Mouse (Mus musculus) intestine, embryonic 14.5 days (tissue): ENCODE data around the gene Slfnl1. TPM values are rescaled to one million over a fixed set of nuclear protein-coding genes. Genes with fewer than 3 reads are reported as not detected.
A peak's percentile ranks its signal among the peaks of the same experiment; 100 is the strongest.

Source experiments
- ATAC-seq: fragments of 200-750 bp; cut with Nextera tagmentation; replicated peaks from 2 replicates; pipeline ENCODE4 v1.8.0; 2017; ENCODE audit warnings: low read depth, moderate number of reproducible peaks, moderate TSS enrichment, moderate library complexity; ENCODE audit not compliant: low FRiP score, low TSS enrichment
- DNase-seq: peaks from one replicate; pipeline ENCODE4 v3.0.0-alpha.2; 2018; ENCODE audit warnings: low spot score
- H3K27ac ChIP-seq: fragments of 300-500 bp; sonication (generic); 2 replicates; pipeline ENCODE4 v1.5.1; 2014; ENCODE audit warnings: low read depth, mild to moderate bottlenecking, control low read depth
- H3K27me3 ChIP-seq: fragments of 300-500 bp; sonication (generic); replicated peaks from 2 replicates; pipeline ENCODE4 v1.6.1; 2014; ENCODE audit warnings: low read length, control low read depth; ENCODE audit not compliant: control insufficient read depth, insufficient read depth
- H3K36me3 ChIP-seq: fragments of 300-500 bp; sonication (generic); 2 replicates; pipeline ENCODE4 v1.6.1; 2014; ENCODE audit warnings: low read length, control low read depth; ENCODE audit not compliant: control insufficient read depth, insufficient read depth
- H3K4me1 ChIP-seq: fragments of 300-500 bp; sonication (generic); replicated peaks from 2 replicates; pipeline ENCODE4 v1.6.1; 2014; ENCODE audit warnings: low read length, control low read depth, mixed read lengths; ENCODE audit not compliant: control insufficient read depth, insufficient read depth
- H3K4me2 ChIP-seq: fragments of 300-500 bp; sonication (generic); 2 replicates; pipeline ENCODE4 v1.6.1; 2014; ENCODE audit warnings: low read length
- H3K4me3 ChIP-seq: fragments of 300-500 bp; sonication (generic); 2 replicates; pipeline ENCODE4 v1.5.1; 2014; ENCODE audit warnings: low read depth, low read length, control low read depth, mixed read lengths
- H3K9ac ChIP-seq: fragments of 300-500 bp; sonication (generic); 2 replicates; pipeline ENCODE4 v1.6.1; 2014; ENCODE audit warnings: mild to moderate bottlenecking, low read length
- H3K9me3 ChIP-seq: fragments of 300-500 bp; sonication (generic); 2 replicates; pipeline ENCODE4 v1.6.1; 2016; ENCODE audit warnings: low read length, control low read depth; ENCODE audit not compliant: control insufficient read depth
- WGBS: fragments of 180-500 bp; shearing (Covaris S2); extraction: QIAGEN DNeasy Blood & Tissue Kit; methylation state at CpG from one replicate; pipeline ENCODE4 v1.1.7; 2014; 5-methylcytosine and 5-hydroxymethylcytosine counted together
- polyA plus RNA-seq: library from polyadenylated mRNA; unstranded; fragments of >200 nt; fragmentation: Nextera tagmentation; extraction: Ambion mirVana; gene quantifications from 2 replicates; pipeline ENCODE4 v1.2.1, GENCODE M21; 2014

Slfnl1 gene
- polyA plus RNA-seq, 1 experiment from 2014 or later = not detected

DNA sequence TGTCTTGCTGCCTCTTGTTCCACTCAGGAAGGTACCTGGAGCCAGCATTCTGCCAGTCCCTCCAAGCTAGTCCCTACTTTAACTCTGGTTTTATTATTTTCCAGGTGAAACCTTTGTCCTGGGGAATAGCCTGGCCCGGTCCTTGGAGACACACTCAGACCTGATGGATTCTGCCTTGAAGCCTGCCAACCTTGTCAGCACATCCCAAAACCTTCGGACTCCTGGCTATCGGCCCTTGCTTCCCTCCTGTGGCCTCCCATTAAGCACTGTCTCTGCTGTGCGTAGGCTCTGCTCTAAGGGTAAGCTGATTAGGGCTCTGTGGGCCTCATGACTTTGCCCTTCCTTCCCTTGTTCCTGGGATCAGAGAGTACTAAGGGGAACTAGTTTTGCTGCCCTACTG is 9.7 kb upstream of the Slfnl1 start:
- Histone ChIP-seq H3K4me3 (no peak overlapping the region), H3K4me2 (no peak overlapping the region), H3K27ac (no peak overlapping the region), H3K9me3 (no peaks in the 10 kb centered on the region), H3K36me3 (peaks cover 82% of the 10 kb centered on the region), H3K9ac (no peak overlapping the region), H3K27me3 (no peaks in the 10 kb centered on the region), H3K4me1 (no peaks in the 10 kb centered on the region)
- DNase-seq (no peak), ATAC-seq (no peak)
- 89% methylated on average over 4 of the region's 4 CpGs for WGBS

DNA sequence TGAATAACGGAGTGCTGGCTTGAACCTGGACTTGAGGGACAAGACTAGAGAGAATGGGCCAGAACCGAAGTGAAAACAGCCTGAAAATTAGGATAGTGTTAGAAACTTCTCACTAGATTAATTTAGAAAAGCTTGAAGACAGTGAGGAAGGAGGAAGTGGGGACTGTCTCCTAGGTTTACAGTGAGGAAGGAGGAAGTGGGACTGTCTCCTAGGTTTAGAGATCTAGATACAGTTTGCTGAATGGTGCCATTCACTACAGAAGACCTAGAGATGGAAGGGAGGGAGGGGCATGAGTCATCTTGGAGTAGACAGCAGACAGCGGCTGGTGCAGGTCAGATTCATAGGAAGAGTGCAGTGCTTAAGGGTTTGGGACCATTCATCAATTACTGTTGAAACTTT is 8.9 kb upstream of the Slfnl1 start:
- Histone ChIP-seq H3K36me3 (peaks cover 79% of the 10 kb centered on the region), H3K9me3 (no peaks in the 10 kb centered on the region), H3K27me3 (no peaks in the 10 kb centered on the region), H3K4me3 (no peak overlapping the region), H3K4me1 (no peaks in the 10 kb centered on the region), H3K27ac (no peak overlapping the region), H3K9ac (no peak overlapping the region), H3K4me2 (no peak overlapping the region)
- WGBS = 92% methylated on average over 3 of the region's 3 CpGs
- no peak for DNase-seq
- ATAC-seq = no peak

DNA sequence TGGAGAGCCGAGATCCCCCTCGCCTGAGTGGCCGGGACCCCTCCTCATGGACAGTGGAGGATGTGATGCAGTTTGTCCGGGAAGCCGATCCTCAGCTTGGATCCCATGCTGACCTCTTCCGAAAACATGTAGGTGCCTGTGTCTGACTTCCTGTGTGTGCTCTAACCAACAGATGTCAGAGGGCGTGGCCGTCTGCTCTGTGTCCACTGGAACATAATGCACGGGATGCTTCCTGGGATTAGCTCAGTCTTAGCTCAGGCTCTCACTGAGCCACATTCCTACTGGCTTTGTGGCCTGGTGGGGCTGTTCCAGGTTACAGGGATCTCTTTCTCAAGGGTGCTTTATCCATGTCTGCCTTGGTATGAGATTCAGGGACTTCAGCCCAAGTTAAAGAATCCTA is 3.9 kb upstream of the Slfnl1 start:
- Histone ChIP-seq H3K9ac (no peak overlapping the region), H3K4me2 (no peak overlapping the region), H3K36me3 (peaks cover 74% of the 10 kb centered on the region), H3K4me3 (no peak overlapping the region), H3K4me1 (no peaks in the 10 kb centered on the region), H3K9me3 (no peaks in the 10 kb centered on the region), H3K27ac (no peak overlapping the region), H3K27me3 (no peaks in the 10 kb centered on the region)
- no peak for DNase-seq
- 80% methylated on average over 9 of the region's 9 CpGs for WGBS
- no peak for ATAC-seq

DNA sequence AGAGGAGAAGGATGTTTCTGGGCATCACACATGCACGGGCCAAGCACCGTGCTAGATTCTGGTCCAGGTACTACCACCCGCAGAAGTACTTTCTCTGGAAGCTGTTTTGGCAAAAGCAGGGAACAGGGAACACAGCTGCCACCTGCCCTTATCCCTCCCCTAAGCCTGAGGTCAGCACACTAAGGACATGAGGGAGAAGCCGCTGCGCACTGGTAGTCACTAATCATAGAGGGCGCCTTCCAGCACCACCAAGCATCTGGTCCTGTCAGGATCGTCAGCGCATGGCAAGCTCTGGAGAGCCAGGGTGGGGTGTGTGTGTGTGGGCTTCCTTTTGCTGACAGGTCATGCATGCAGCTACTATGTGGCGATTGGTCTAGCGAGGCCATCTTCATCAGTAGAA is 6.6 kb downstream of the Slfnl1 start:
- no peaks in the 10 kb centered on the region for H3K27me3 ChIP-seq
- peaks cover 53% of the 10 kb centered on the region for H3K36me3 ChIP-seq
- DNase-seq (no peak), ATAC-seq (no peak)
- H3K9ac ChIP-seq = no peak overlapping the region
- H3K4me3 ChIP-seq = no peak overlapping the region
- no peaks in the 10 kb centered on the region for H3K9me3 ChIP-seq
- WGBS = 96% methylated on average over 10 of the region's 10 CpGs
- H3K4me2 ChIP-seq = no peak overlapping the region
- H3K27ac ChIP-seq = no peak overlapping the region
- H3K4me1 ChIP-seq = no peaks in the 10 kb centered on the region

DNA sequence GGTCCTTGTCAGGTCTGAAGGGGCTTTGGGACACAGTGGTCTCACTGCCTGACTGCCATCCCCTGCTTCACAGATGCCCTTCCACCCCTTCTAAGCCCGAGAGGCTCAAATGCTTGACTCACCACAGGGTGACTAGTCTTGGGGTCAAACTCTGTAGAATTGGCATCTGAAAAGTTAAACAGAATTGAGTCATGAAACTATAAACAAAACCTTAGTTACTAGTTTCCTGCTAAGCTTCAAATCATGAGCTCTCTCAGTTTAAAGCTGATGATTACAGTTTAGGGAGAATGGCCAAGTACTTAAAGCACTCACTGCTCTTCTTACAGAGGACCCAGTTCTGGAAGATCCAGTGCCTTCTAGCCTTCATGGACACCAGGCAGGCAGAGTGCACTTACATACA is 12.9 kb downstream of the Slfnl1 start:
- Histone ChIP-seq H3K4me2 (no peak overlapping the region), H3K4me1 (no peaks in the 10 kb centered on the region), H3K9me3 (no peaks in the 10 kb centered on the region), H3K4me3 (no peak overlapping the region), H3K9ac (no peak overlapping the region), H3K27me3 (no peaks in the 10 kb centered on the region), H3K27ac (no peak overlapping the region), H3K36me3 (peaks cover 98% of the 10 kb centered on the region)
- 82% methylated on average over 1 of the region's 1 CpGs for WGBS
- no peak for DNase-seq
- no peak for ATAC-seq

DNA sequence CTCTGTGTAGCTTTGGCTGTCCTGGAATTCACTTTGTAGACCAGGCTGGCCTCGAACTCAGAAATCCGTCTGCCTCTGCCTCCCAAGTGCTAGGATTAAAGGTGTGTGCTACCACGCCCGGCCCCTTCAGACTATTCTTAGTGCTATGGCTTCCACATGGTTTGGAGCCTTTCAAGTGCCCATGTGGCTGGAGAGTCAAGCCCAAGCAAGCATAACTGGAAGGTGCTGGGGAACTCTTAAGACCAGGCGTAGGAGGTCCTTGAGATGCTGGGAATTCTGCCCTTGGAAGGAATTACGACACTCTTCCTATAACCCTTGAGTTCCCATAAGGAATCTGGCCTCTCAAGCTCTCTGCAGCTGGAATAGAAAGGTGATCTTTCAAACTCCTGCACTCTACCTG is 24.6 kb downstream of the Slfnl1 start:
- no peak for ATAC-seq
- WGBS = 92% methylated on average over 6 of the region's 6 CpGs

DNA sequence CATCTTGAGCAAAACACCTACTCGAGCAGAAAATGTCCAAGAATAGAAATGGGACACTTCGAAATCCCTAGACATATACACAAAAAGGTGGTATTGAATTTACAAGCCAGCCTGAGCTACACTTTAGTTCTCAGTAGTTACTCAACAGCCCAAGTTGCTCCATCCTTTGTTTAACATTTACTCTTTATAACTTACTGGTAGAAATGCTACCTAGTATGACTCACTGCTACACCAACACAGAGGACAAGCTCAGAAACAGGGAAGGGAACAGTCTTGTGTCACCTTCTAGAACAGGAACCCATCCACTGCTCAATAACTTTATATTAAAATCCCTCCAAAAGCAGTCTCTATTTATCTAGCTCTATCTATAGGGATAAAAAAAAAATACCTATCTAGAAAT is 33.7 kb downstream of the Slfnl1 start:
- DNase-seq (no peak), ATAC-seq (no peak)
- 92% methylated on average over 2 of the region's 2 CpGs for WGBS
- no peak overlapping the region for H3K9ac ChIP-seq
- H3K4me1 ChIP-seq = peaks cover 23% of the 10 kb centered on the region
- H3K27ac ChIP-seq = no peak overlapping the region
- no peaks in the 10 kb centered on the region for H3K9me3 ChIP-seq
- no peak overlapping the region for H3K4me2 ChIP-seq
- H3K36me3 ChIP-seq = peaks cover 49% of the 10 kb centered on the region
- H3K4me3 ChIP-seq = no peak overlapping the region
- no peaks in the 10 kb centered on the region for H3K27me3 ChIP-seq

More for the DNA sequence above, 24.6 kb downstream of the Slfnl1 start:
- Histone ChIP-seq H3K27me3 (no peaks in the 10 kb centered on the region), H3K36me3 (peaks cover 96% of the 10 kb centered on the region), H3K27ac (no peak overlapping the region), H3K4me2 (no peak overlapping the region), H3K4me1 (no peaks in the 10 kb centered on the region), H3K9ac (no peak overlapping the region), H3K9me3 (no peaks in the 10 kb centered on the region), H3K4me3 (no peak overlapping the region)
- no peak for DNase-seq

DNA sequence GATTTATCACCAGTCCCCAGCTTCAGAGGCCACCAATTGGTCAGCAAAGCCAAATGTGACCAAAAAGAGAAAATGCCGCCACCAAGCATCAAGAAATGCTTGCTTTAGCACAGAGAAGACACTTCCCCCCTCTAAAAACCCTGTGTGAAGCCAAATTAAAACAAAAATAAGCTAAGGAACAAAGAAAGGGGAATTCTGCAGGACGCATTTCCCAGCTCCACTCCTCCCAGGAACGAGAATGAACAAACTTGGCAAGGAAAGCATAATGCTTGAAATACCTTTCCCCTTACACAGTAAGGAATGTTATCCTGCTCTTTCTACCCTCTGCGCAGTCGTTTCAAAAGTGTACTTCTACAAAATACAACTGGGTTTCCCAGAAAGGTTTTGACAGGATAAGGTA is 36.0 kb downstream of the Slfnl1 start:
- 27% methylated on average over 5 of the region's 5 CpGs for WGBS
- Histone ChIP-seq H3K27ac (peak overlapping the region; percentile 94), H3K27me3 (no peaks in the 10 kb centered on the region), H3K9ac (peak overlapping the region; percentile 95; the same call in 1 of the 2 replicates), H3K4me1 (peaks cover 32% of the 10 kb centered on the region), H3K9me3 (no peaks in the 10 kb centered on the region), H3K36me3 (peaks cover 28% of the 10 kb centered on the region), H3K4me2 (peak overlapping the region; percentile 90), H3K4me3 (peak overlapping the region; percentile 76)
- DNase-seq (peak; percentile 58), ATAC-seq (no peak)

DNA sequence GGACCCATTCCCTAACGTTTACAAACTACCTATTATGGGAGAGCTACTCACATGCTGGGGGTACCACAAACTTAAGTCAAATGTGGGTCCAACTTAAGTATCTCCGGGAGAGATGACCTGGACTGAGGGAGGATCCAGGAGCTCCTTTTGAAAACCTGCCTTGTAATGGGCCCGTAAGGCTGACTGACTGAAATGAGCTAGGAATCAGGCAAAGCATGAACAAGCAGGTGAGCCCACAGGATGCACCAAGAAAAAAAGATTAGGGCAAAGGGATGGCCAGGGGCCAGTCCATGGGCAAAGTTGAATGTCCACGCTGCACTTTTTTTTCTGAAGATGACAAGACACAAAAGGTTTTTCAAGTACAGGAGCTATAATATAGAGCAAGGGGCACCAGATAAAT is 37.0 kb downstream of the Slfnl1 start:
- H3K36me3 ChIP-seq = peaks cover 18% of the 10 kb centered on the region
- H3K4me2 ChIP-seq = peak overlapping the region; percentile 90
- no peaks in the 10 kb centered on the region for H3K9me3 ChIP-seq
- WGBS = 9% methylated on average over 4 of the region's 4 CpGs
- H3K4me1 ChIP-seq = peaks cover 32% of the 10 kb centered on the region
- peak overlapping the region; percentile 94 for H3K27ac ChIP-seq
- peak; percentile 61 for DNase-seq
- ATAC-seq = no peak
- H3K27me3 ChIP-seq = no peaks in the 10 kb centered on the region
- peak overlapping the region; percentile 76 for H3K4me3 ChIP-seq
- peak overlapping the region; percentile 95 for H3K9ac ChIP-seq
